Mouse (Mus musculus) thymus, adult 18-20 months (tissue): ENCODE data around the gene Fermt2.

Experiments used
- DNase-seq, 2 experiments: peaks; one replicate each; pipeline ENCODE4 v3.0.0; 2022; ENCODE audit warnings: mixed read lengths in 2 of 2

Gene Fermt2

GRCm38 (mm10) chr14:45462875-45463475 is 66.9 kb downstream of the Fermt2 start:
- no peak for DNase-seq

DNA sequence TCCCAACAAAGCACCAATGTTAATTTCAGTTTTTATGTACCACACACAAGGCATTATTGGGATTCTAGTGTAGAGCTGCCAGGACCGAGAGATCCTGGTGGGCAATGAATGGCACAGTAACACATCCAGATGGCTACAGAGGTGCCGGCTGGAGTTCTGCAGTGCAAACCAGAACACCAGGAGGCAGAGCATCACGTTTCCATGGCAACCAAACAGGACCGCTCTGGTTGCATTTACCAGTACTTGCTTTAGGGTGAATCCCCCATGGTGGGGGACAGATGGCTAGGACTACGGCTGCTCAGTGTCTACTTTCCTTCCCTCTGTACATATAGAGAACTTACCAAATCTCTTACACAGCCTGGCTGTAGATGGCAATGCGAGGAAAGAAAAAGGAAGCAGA is 67.5 kb downstream of the Fermt2 start:
- no peak for DNase-seq

DNA sequence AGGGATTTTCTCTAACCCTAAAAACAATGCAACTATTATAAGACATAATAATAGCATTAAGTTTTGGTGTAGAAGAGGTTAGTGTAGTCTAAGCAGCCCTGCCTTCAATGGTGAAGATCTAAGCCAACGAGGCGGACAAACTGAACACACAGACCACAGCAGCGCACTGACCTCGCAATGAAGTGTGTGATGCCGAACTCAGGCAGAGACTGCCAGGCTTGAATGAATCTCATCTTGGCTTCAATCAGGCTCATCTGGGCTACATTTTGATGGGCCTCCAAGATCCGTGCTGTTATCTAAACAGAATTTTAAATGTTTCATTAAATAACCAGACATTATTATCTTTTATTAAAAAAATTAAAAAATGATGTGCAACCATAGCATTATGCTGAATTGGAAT is 68.0 kb downstream of the Fermt2 start:
- DNase-seq = no peak

- no peak for DNase-seq
Measured at GRCm38 (mm10) chr14:45460491-45460890, 69.4 kb downstream of the Fermt2 start.

DNA sequence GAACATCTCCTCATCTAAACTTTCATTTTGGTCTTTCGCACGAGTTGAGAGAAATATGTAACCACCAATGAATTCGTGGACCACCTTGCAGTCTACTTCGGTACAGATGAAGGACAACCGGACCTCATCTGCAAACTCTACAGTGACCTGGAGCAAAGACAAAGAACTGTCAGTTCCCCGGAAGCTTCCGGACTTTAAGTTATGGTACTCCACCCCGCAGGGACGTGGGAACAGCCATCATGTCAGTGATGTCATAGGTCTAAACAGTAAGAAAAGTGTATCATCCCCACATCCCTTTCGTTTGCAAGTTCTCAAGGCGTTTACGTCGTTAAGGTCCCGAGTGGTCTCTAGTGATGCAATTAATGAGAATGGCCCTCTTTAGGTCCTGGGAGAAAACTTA is 70.0 kb downstream of the Fermt2 start:
- no peak for DNase-seq

GRCm38 (mm10) chr14:45457003-45457402 is 72.9 kb downstream of the Fermt2 start:
- no peak for DNase-seq

- no peak for DNase-seq
Measured at GRCm38 (mm10) chr14:45456502-45456846, 73.4 kb downstream of the Fermt2 start.

- DNase-seq = no peak
Measured at GRCm38 (mm10) chr14:45455651-45456501, 74.0 kb downstream of the Fermt2 start.

DNA sequence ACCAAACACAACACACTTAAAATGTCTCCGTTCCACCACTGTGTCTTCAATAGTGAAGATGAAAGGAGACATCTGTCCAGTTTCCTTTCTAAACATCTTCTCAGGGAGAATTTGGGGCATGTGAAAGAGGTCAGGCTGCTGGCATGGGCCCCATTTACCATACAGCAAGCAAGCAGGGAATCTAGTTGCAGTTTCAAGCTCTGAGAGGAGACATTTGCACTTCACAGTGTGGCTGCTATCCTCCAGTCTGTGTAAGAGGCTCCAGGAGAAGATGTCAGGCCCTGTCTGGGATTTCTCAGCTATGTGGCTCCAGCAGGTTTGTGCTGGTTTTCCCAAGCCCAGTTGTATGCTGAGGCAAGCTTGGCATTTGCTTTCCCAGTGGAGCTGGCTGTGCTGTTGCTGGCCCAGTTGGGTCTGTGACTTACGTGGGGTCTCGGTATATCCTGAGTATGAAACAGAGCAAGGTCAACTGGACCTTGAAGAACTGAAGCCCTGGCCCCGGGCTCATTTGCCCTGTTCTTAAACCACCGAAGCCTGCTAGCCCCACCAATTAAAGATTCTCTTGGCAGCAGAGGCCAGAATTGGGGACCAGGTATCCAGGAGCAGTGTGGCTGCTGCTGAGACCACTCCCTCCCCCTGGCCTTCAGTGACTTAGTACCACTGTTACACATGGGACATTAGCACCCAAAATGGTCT is 76.2 kb downstream of the Fermt2 start:
- DNase-seq = no peak

DNA sequence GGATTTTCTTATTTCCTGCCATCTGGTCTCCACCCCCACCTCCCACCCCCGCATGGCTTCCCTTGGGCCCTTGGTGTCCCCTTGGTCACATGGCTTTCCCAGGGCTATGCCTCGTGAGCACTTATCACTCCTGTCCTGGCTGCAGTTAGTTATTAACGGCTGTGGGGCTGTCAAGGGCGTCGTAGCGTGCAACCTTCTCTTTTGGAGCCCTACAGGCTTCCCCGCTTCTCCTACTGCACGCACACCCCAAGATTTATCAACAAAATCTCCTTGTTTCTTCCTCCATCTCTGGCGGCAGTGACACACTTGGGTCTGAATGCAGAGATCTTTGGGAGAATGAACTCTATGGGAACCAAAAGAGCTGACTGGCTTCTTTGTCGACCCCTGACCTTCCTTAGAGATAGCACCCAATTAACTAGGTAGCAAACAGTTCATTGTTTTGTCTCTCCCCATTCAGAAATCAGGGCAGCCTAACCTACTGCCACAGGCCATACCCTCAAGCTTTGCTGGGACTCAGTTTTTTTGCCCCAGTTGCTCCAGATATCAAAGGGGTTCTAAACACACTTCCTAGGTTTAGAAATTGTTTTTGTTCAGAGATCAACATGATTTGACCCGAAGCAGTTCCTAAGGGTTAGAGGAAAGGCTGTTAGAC is 76.9 kb downstream of the Fermt2 start:
- no peak for DNase-seq

DNA sequence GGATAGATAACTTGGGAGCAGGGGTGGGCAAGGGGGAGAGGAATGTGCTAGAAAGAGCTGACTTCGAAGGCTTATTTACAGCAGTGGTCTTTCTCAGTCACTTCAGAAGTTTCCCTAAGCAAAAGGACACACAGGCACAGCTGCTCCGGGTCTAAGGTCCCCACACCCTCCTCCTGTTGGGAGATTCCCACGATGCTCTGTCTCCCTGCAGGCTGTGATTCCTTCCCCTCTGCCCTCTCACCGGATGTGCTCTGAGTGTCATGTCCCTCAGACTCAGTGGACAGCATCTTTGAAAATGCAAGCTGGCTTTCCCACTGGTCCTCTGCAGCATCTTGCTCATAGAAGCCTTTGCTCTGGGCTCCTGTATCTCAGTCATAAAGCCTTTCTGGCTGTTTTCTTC is 77.8 kb downstream of the Fermt2 start:
- DNase-seq = no peak

DNA sequence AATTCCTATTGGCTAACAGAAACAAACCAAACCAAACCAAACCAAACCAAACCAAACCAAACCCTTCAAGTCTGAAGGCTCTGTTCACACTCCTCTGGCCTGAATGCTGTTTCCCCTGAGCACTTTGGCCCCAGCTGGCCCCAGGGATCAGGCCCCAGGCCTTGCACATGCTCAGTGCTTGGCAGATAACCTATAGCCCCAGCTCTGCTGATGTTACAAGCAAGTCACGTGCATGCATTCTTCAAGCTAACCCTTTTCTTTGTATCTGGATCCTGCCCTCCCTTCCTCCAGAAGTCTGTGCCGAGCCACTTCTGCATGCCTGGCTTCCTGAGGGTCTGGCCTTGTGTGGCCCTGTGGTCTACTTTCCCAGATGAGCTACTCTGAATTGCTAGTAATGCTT is 78.8 kb downstream of the Fermt2 start:
- DNase-seq = no peak

DNA sequence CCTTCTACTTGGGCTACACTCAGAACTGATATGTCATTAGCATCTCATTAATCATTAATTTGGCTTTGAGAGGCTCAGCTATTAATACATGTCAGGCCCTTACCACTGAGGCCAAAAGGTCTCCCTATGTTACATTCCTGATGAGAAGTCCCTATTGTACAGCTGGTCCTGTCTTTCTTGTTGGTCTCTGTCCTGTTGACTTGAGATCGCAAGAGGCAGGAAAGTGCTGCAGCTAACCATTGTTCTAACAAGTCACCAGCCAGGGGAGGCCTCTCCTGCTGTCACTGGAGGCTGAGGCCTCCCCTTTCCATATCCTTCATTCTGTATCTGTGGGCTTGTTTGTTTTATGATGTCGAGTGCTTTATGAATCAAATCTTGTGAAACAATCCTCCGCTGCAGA is 83.1 kb downstream of the Fermt2 start:
- no peak for DNase-seq

DNA sequence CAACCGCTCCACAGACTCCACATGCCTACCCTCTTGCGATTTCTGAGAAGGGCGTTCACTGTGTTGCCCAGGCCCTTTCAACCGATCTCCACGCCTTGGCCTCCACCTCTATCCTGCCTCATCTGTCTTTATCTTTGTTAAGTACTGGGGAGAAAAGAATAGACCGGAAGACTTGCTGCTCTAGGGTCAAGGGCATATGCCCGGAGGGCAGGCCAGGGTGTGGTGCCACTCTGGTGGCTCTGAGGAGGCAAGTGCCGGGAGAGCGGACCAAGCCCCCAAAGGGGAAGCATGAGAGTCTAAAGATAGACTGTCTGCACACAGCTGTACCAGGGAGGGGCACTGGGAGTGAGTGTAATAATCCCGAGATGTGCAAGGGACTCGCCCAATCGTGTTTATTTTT is 84.5 kb downstream of the Fermt2 start:
- no peak for DNase-seq

DNA sequence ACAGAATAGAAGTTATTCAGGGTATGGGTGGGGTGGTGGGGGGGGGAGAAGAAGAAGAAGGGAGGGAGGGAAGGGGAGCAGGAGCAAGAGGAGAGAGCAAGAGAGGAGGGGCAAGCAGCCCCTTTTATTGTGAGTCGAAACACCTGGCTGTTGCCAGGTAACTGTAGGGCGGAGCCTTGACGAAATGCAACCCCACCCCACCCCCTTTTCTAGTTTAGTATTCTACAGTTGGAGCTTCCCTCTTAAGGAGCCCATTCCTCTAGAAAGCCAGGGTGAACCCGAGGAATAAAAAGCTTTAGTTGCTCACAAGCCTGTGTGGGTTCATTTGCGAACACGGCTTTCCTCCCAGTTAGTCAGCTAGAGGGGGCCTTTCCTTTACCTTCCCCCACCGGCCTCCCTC is 85.0 kb downstream of the Fermt2 start:
- no peak for DNase-seq

- DNase-seq = no peak
Measured at GRCm38 (mm10) chr14:45442781-45443560, 86.9 kb downstream of the Fermt2 start.

- DNase-seq = no peak
Measured at GRCm38 (mm10) chr14:45441291-45441690, 88.6 kb downstream of the Fermt2 start.

GRCm38 (mm10) chr14:45439387-45439786 is 90.5 kb downstream of the Fermt2 start:
- DNase-seq = no peak

DNA sequence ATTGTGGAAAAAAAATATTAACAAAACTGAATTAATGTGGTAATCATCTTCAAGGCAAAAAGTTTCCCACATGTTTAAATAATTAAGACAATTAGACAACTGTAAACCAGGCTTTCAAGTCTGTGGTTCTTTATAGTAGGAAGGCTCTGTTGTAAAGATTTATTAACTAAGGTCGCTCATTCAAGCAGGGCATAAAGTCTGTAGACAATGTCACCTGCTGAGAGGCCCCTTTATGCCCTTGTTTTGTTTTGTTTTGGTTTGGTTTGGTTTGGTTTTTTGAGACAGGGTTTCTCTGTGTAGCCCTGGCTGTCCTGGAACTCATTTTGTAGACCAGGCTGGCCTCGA is 91.0 kb downstream of the Fermt2 start:
- no peak for DNase-seq

- DNase-seq = no peak
Measured at GRCm38 (mm10) chr14:45438250-45438930, 91.5 kb downstream of the Fermt2 start.

- no peak for DNase-seq
Measured at GRCm38 (mm10) chr14:45434220-45434619, 95.7 kb downstream of the Fermt2 start.

- DNase-seq = peak in 1 of 2 experiments; percentile 5
Measured at GRCm38 (mm10) chr14:45432003-45432402, 97.9 kb downstream of the Fermt2 start.
